Mouse (Mus musculus) liver, postnatal 0 days (tissue): ENCODE data around the gene Tex9.

Experiments used
- CTCF ChIP-seq: sonication (generic); IDR thresholded peaks from 2 replicates; pipeline ENCODE4 v1.5.1; 2016; ENCODE audit warnings: antibody characterized with exemption, low read depth
- EP300 ChIP-seq: IDR thresholded peaks from 2 replicates; pipeline ENCODE4 v1.6.1; 2016; ENCODE audit warnings: antibody characterized with exemption, low read depth, mild to moderate bottlenecking

DNA sequence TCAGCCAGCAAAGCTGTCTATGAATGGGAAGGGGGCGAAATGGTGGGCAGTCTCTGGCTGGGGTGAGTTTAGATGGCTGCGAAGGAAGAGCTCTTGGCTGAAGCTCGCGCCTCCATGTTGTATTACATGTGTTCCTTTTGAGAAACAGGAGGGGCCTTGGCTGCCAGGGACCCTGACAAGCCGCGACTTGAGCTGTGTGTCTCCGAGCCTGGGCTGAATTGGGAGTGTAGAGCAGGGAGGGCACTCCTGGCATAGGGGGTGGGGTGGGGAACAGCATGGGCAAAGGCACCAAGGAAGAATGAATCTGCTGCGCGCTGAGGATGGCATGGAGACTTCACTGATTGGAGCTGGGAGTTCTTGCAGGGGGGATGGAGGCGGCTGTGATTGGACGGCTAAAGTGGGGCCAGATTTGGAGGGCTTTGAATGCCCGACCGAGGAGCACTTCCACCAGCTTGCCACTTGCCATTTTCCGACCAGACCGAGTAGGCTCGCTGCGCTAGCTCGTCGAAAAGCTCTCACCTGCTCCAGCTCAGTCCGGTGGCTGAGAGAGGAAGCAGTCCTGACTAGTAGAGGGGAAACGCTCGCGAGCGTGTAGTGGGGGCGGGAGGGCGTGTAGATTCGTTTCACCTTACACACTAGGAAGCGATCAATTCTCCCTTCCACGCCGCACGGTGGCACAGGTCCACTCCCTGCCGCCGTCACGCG lies 39.4 kb upstream of the Tex9 start:
- TF ChIP-seq CTCF = peak; percentile 17
- TF ChIP-seq EP300 = no peak
